Mouse (Mus musculus) small intestine, adult 2 months (tissue): ENCODE data around the gene Flot2.

ENCODE experiments used
- CTCF ChIP-seq: fragments of 200-500 bp; IDR thresholded peaks from 2 replicates; pipeline ENCODE4 v1.5.1; 2012; ENCODE audit warnings: low read depth, mild to moderate bottlenecking, control low read depth, inconsistent platforms, low read length, moderate library complexity, mixed read lengths; ENCODE audit not compliant: insufficient replicate concordance, insufficient read length; ENCODE audit errors: extremely low read depth
- POLR2A ChIP-seq: fragments of 200-500 bp; IDR thresholded peaks from 2 replicates; pipeline ENCODE4 v1.6.1; 2012; ENCODE audit warnings: low read depth, mild to moderate bottlenecking, control low read depth, inconsistent platforms, low read length, moderate library complexity

DNA sequence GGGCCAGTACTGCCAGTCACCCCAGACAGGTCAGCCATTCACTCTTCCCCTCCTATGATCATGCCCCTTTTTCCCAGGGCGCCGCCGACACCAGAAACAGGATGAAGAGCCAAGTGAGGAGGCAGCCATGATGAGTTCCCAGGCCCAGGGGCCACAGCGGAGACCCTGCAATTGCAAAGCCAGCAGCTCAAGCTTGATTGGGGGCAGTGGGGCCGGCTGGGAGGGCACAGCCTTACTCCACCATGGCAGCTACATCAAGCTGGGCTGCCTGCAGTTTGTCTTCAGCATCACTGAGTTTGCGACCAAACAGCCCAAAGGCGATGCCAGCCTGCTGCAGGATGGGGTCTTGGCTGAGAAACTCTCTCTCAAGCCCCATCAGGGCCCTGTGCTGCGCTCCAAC lies 8.5 kb upstream of the Flot2 start:
- no peak for TF ChIP-seq CTCF
- no peak for TF ChIP-seq POLR2A
